Mouse (Mus musculus) MEL (cell line): Measurements from ENCODE around the gene Gsg1l. TPM values are rescaled to one million over a fixed set of nuclear protein-coding genes. Genes with fewer than 3 reads are reported as not detected.
A peak's percentile ranks its signal among the peaks of the same experiment; 100 is the strongest.

Experiments
- DNase-seq: peaks from one replicate; pipeline ENCODE4 v3.0.0; 2011; ENCODE audit warnings: low read depth, low spot score
- H3K27ac ChIP-seq: 2 replicates; pipeline ENCODE4 v1.5.1; 2012; ENCODE audit warnings: low read depth, mild to moderate bottlenecking, control low read depth, low read length, moderate library complexity; ENCODE audit not compliant: control insufficient read depth
- H3K27me3 ChIP-seq, 2 experiments: fragments of 150-350 bp in 1 of 2; sonication (generic) in 1 of 2; 2 replicates each; pipeline ENCODE4 v1.6.1; 2012; ENCODE audit warnings: low read length in 2 of 2, mild to moderate bottlenecking in 2 of 2, improper control_type of control experiment in 1 of 2, moderate library complexity in 1 of 2; ENCODE audit not compliant: insufficient read depth in 2 of 2, control insufficient read depth in 1 of 2
- H3K36me3 ChIP-seq, 2 experiments: 2 replicates each; pipeline ENCODE4 v1.6.1; 2012 to 2014; ENCODE audit warnings: low read length in 2 of 2, improper control_type of control experiment in 1 of 2, inconsistent platforms in 1 of 2, mild to moderate bottlenecking in 1 of 2; ENCODE audit not compliant: insufficient read depth in 2 of 2, control insufficient read depth in 1 of 2
- H3K4me1 ChIP-seq, 2 experiments: fragments of 150-350 bp in 1 of 2; sonication (generic) in 1 of 2; 2 replicates each; pipeline ENCODE4 v1.6.1; 2012; ENCODE audit warnings: low read length in 2 of 2, improper control_type of control experiment in 1 of 2, mild to moderate bottlenecking in 1 of 2; ENCODE audit not compliant: insufficient read depth in 2 of 2, control insufficient read depth in 1 of 2
- H3K4me3 ChIP-seq, 2 experiments: fragments of 150-350 bp in 1 of 2; sonication (generic) in 1 of 2; 2 replicates each; pipeline ENCODE4 v1.5.1; 2012; ENCODE audit warnings: low read depth in 2 of 2, low read length in 2 of 2, mild to moderate bottlenecking in 2 of 2, moderate library complexity in 2 of 2, control low read depth in 1 of 2, improper control_type of control experiment in 1 of 2; ENCODE audit not compliant: control insufficient read depth in 1 of 2, insufficient read depth in 1 of 2
- H3K79me2 ChIP-seq: 2 replicates; pipeline ENCODE4 v1.6.1; 2012; ENCODE audit warnings: mild to moderate bottlenecking, low read length, moderate library complexity; ENCODE audit not compliant: control insufficient read depth, poor library complexity, insufficient read depth
- H3K9ac ChIP-seq: 2 replicates; pipeline ENCODE4 v1.6.1; 2012; ENCODE audit warnings: low read depth, mild to moderate bottlenecking, control low read depth, low read length, moderate library complexity; ENCODE audit not compliant: control insufficient read depth, poor library complexity, severe bottlenecking
- H3K9me3 ChIP-seq: fragments of 150-350 bp; sonication (generic); replicated peaks from 2 replicates; pipeline ENCODE4 v1.6.1; 2012; ENCODE audit warnings: mild to moderate bottlenecking, low read length, improper control_type of control experiment, moderate library complexity; ENCODE audit not compliant: insufficient read depth
- CHD2 ChIP-seq: IDR thresholded peaks from 2 replicates; pipeline ENCODE4 v1.6.1; 2011; ENCODE audit warnings: low read length, improper control_type of control experiment
- CTCF ChIP-seq, 3 experiments: IDR thresholded peaks in 2 of 3; conservative IDR thresholded peaks in 1 of 3; 2 replicates each; pipeline ENCODE4 v1.5.1; 2011 to 2012; ENCODE audit warnings: low read length in 3 of 3, low read depth in 2 of 3, mild to moderate bottlenecking in 2 of 3, improper control_type of control experiment in 1 of 3, inconsistent platforms in 1 of 3, mixed read lengths in 1 of 3, moderate library complexity in 1 of 3; ENCODE audit not compliant: control insufficient read depth in 1 of 3, insufficient read depth in 1 of 3, poor library complexity in 1 of 3, severe bottlenecking in 1 of 3
- EP300 ChIP-seq, 2 experiments: IDR thresholded peaks; 2 replicates each; pipeline ENCODE4 v1.6.1; 2011; ENCODE audit warnings: improper control_type of control experiment in 2 of 2, low read length in 2 of 2, low read depth in 1 of 2, mild to moderate bottlenecking in 1 of 2
- ETS1 ChIP-seq: IDR thresholded peaks from 2 replicates; pipeline ENCODE4 v1.6.1; 2012; ENCODE audit warnings: low read depth, mild to moderate bottlenecking, inconsistent platforms, low read length, improper control_type of control experiment, moderate library complexity
- NELFE ChIP-seq: IDR thresholded peaks from 2 replicates; pipeline ENCODE4 v1.6.1; 2011; ENCODE audit warnings: low read depth, low read length, improper control_type of control experiment
- TBP ChIP-seq: IDR thresholded peaks from 2 replicates; pipeline ENCODE4 v1.8.0; 2011; ENCODE audit warnings: low read depth, low read length, improper control_type of control experiment
- USF1 ChIP-seq: IDR thresholded peaks from 2 replicates; pipeline ENCODE4 v1.6.1; 2014; ENCODE audit warnings: low read depth, mild to moderate bottlenecking, inconsistent platforms, low read length, improper control_type of control experiment, moderate library complexity
- ZKSCAN1 ChIP-seq: IDR thresholded peaks from 2 replicates; pipeline ENCODE4 v1.6.1; 2012; ENCODE audit warnings: low read depth, mild to moderate bottlenecking, inconsistent platforms, low read length, improper control_type of control experiment, moderate library complexity
- ZMIZ1 ChIP-seq: IDR thresholded peaks from 2 replicates; pipeline ENCODE4 v1.6.1; 2012; ENCODE audit warnings: low read depth, mild to moderate bottlenecking, inconsistent platforms, low read length, improper control_type of control experiment, moderate library complexity
- polyA plus RNA-seq, 2 experiments: library from polyadenylated mRNA; stranded (reverse) in 1 of 2; unstranded in 1 of 2; fragments of >175 nt in 1 of 2; fragments of >200 nt in 1 of 2; gene quantifications; 2 replicates each; pipeline versions ENCODE4 v1.2.1 to v1.2.4; 2012; ENCODE audit warnings: low replicate concordance in 2 of 2, low read depth in 1 of 2; ENCODE audit not compliant: insufficient read length in 2 of 2, insufficient read depth in 1 of 2, missing spikeins in 1 of 2
- total RNA-seq: library from RNA; depleted of rRNA; stranded (reverse); fragments of 300-350 nt; gene quantifications from 2 replicates; pipeline ENCODE4 v1.2.3, GENCODE M21; 2012

Gsg1l gene
- total and polyA plus RNA-seq, 3 experiments, result not detected

DNA sequence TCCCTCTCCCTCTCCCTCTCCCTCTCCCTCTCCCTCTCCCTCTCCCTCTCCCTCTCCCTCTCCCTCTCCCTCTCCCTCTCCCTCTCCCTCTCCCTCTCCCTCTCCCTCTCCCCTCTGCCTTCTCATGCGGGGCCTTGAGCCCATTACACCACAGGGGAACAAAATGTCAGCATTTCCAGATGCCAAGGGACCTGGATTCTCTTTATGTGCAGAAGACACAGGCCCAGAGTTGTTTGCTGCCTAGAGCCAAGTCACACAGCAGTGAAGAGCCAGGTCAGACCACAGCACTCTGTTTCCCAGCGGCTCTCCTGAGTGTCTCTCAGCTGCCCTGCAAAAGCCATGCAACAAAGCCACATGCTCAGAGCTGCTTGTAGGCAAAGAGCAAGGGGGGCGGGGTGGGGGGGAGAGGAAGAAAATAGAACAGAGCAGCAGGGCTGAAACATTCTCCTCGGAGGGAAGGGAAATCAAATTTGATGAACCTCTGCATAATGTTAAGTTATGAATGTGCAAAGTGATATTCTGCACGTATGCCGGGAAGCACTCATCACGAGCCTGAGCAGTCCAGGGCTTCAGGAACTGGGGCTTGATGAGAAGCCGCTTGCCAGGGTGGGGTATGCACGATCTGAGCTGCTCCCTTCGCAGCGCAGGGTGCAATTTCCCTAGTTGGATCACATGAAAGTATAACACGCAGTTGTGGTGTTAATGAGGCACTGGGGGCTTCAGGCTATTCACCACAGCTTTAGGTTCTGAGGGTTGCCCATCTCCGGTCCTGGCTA is 181.6 kb downstream of the Gsg1l start:
- Histone ChIP-seq H3K79me2 (no peaks in the 10 kb centered on the region), H3K36me3 (no peaks in the 10 kb centered on the region), H3K27me3 (no peaks in the 10 kb centered on the region; a peak in 2 of 4 replicates), H3K4me1 (no peaks in the 10 kb centered on the region), H3K4me3 (no peak overlapping the region), H3K9me3 (no peaks in the 10 kb centered on the region), H3K27ac (no peak overlapping the region), H3K9ac (no peak overlapping the region)
- no peak for TF ChIP-seq CHD2
- no peak for TF ChIP-seq EP300 (IDR thresholded peaks at IDR 0.05; ENCODE audit: low read depth in 1 of 2, low read length in 2 of 2)
- TF ChIP-seq TBP, result no peak
- no peak for TF ChIP-seq ZKSCAN1
- no peak for TF ChIP-seq ZMIZ1
- no peak for DNase-seq

DNA sequence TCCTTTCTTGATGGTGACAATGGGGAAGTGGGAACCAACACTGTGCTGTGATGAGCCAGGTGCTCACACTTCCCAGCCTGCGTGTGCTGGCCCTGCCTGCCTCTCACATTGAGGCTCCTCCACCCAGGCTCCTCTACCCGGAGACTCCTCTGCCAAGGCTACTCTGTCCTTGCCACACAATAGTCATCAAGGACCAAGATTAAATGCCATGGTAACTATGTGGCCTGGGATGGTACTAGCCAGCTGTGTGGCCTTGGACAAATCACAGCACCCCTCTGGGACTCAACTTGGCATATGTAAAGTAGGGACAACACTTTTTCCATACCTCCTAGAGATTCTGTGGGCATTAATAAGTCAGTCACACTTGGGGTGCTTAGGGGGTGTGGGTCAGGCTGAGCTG is 182.3 kb downstream of the Gsg1l start:
- Histone ChIP-seq H3K27me3 (no peaks in the 10 kb centered on the region; a peak in 2 of 4 replicates), H3K4me1 (no peaks in the 10 kb centered on the region), H3K9me3 (no peaks in the 10 kb centered on the region), H3K9ac (no peak overlapping the region)
- DNase-seq, result no peak
- no peak for TF ChIP-seq NELFE
- no peak for TF ChIP-seq CTCF (IDR thresholded peaks at IDR 0.05 in 2 of 3, conservative IDR thresholded peaks at IDR 0.05 in 1 of 3; ENCODE audit: control insufficient read depth in 1 of 3, insufficient read depth in 1 of 3, low read depth in 2 of 3, low read length in 3 of 3, poor library complexity in 1 of 3, severe bottlenecking in 1 of 3)
- TF ChIP-seq USF1, result no peak
- no peak for TF ChIP-seq ETS1
- TF ChIP-seq, all 39 proteins: peak for 0
- Histone ChIP-seq H3K36me3 (no peaks in the 10 kb centered on the region), H3K27ac (no peak overlapping the region), H3K4me3 (no peak overlapping the region), H3K79me2 (no peaks in the 10 kb centered on the region)

- no peaks in the 10 kb centered on the region for H3K79me2 ChIP-seq
- H3K4me3 ChIP-seq, result no peak overlapping the region
- TF ChIP-seq ZKSCAN1, result no peak
- TF ChIP-seq, all 39 proteins: peak for 0
- Histone ChIP-seq H3K9ac (no peak overlapping the region), H3K9me3 (no peaks in the 10 kb centered on the region), H3K36me3 (no peaks in the 10 kb centered on the region), H3K27me3 (peaks cover 0 to 2% of the 10 kb centered on the region in 2 experiments; a peak in 2 of 4 replicates), H3K4me1 (no peaks in the 10 kb centered on the region), H3K27ac (no peak overlapping the region)
- DNase-seq, result peak; percentile 6
Observed at GRCm38 (mm10) chr7:125899036-125899435, 183.2 kb downstream of the Gsg1l start.
